In genomic region chr10:63460935-63461334, GRCm38 (mm10) we compare ENCODE assay signal across 25 mouse cellular contexts. TPM values are rescaled to one million over a fixed set of nuclear protein-coding genes. Genes with fewer than 3 reads are reported as not detected.
DNase-seq lines count a peak whose midpoint lies in the region; ATAC-seq lines count a peak whose summit lies in the region.
"Had no signal": no experiment of that assay in that cellular context is flagged by ENCODE, and none has a peak within 500 bp of the region (broad histone marks: within the 10 kb centered on the region; RNA-seq: fewer than 3 reads in every experiment).

No protein-coding gene starts in this region.

- WGBS in heart, embryonic 11.5 days (ENCODE audit: insufficient replicate concordance), result 74% methylated on average over 5 of the region's 5 CpGs
- WGBS in heart, embryonic 15.5 days, result 49% methylated on average over 5 of the region's 5 CpGs
- WGBS in neural tube, embryonic 15.5 days, result 28% methylated on average over 5 of the region's 5 CpGs
- WGBS in midbrain, embryonic 11.5 days, result 66% methylated on average over 5 of the region's 5 CpGs

- no peak overlapping the region for H3K27ac ChIP-seq in heart, embryonic 11.5 days (ENCODE audit: low read depth, low read length)
- H3K27ac ChIP-seq in heart, embryonic 15.5 days, result peak overlapping the region; percentile 60
- H3K27ac ChIP-seq in neural tube, embryonic 15.5 days (replicated peaks), result peak overlapping the region; percentile 42; the same call in 1 of the 2 replicates
- no peak overlapping the region for H3K27ac ChIP-seq in midbrain, embryonic 11.5 days (ENCODE audit: low read depth, low read length)
- H3K27ac ChIP-seq: embryonic facial prominence, embryonic 12.5 days; forebrain, embryonic 15.5 days; hindbrain, embryonic 10.5 days; hindbrain, embryonic 14.5 days; intestine, embryonic 15.5 days had no signal

- no peak for ATAC-seq in heart, embryonic 11.5 days (replicated peaks; ENCODE audit: insufficient number of reproducible peaks, low FRiP score, low TSS enrichment)
- ATAC-seq in heart, embryonic 15.5 days (replicated peaks; ENCODE audit: insufficient number of reproducible peaks, insufficient read depth, low FRiP score, low read depth), result no peak
- peak; percentile 72 for ATAC-seq in neural tube, embryonic 15.5 days (ENCODE audit: low FRiP score)
- ATAC-seq in midbrain, embryonic 11.5 days (ENCODE audit: low FRiP score), result no peak
- ATAC-seq: CD4-positive, CD25-positive, alpha-beta regulatory T cell, adult 4 months; forebrain, embryonic 15.5 days; intestine, embryonic 15.5 days had no signal

- peak overlapping the region; percentile 24; the same call in 1 of the 2 replicates for H3K4me2 ChIP-seq in heart, embryonic 11.5 days
- H3K4me2 ChIP-seq in heart, embryonic 15.5 days, result peak overlapping the region; percentile 60
- H3K4me2 ChIP-seq in neural tube, embryonic 15.5 days, result 0 out of 2 replicates have a peak overlapping the region, but pooled peaks have one; percentile 1
- H3K4me2 ChIP-seq in midbrain, embryonic 11.5 days, result no peak overlapping the region
- H3K4me2 ChIP-seq: embryonic facial prominence, embryonic 12.5 days; forebrain, embryonic 15.5 days; hindbrain, embryonic 14.5 days; intestine, embryonic 15.5 days had no signal

- no peaks in the 10 kb centered on the region for H3K9me3 ChIP-seq in heart, embryonic 11.5 days (replicated peaks; ENCODE audit: control insufficient read depth, low read length)
- no peaks in the 10 kb centered on the region for H3K9me3 ChIP-seq in heart, embryonic 15.5 days (replicated peaks)
- H3K9me3 ChIP-seq in neural tube, embryonic 15.5 days (replicated peaks), result no peaks in the 10 kb centered on the region
- no peaks in the 10 kb centered on the region for H3K9me3 ChIP-seq in midbrain, embryonic 11.5 days (ENCODE audit: control insufficient read depth, low read length)
- H3K9me3 ChIP-seq: embryonic facial prominence, embryonic 12.5 days; forebrain, embryonic 15.5 days; G1E; hindbrain, embryonic 10.5 days; intestine, embryonic 15.5 days had no signal

- H3K27me3 ChIP-seq in heart, embryonic 11.5 days (ENCODE audit: control insufficient read depth, insufficient read depth, low read length), result no peaks in the 10 kb centered on the region
- no peaks in the 10 kb centered on the region for H3K27me3 ChIP-seq in heart, embryonic 15.5 days
- H3K27me3 ChIP-seq in neural tube, embryonic 15.5 days (replicated peaks), result no peaks in the 10 kb centered on the region
- no peaks in the 10 kb centered on the region for H3K27me3 ChIP-seq in midbrain, embryonic 11.5 days (ENCODE audit: control insufficient read depth, insufficient read depth, low read length)
- H3K27me3 ChIP-seq: embryonic facial prominence, embryonic 12.5 days; forebrain, embryonic 15.5 days; intestine, embryonic 15.5 days had no signal

- DNase-seq in adrenal gland, postnatal 10 days, result peak; percentile 7
- DNase-seq in adrenal gland, postnatal 36 days, result no peak
- DNase-seq in heart, adult 9 months (ENCODE audit: low spot score in 2 of 2), result no peak
- no peak for DNase-seq in heart, adult 8-10 months (ENCODE audit: low spot score)
- DNase-seq in midbrain, embryonic 11.5 days (ENCODE audit: low spot score, missing footprints), result no peak
- DNase-seq: adrenal gland, adult 8-10 months; B cell, adult 2 months; cerebellum, adult 11-12 months; cerebellum, adult 9-10 months; cerebellum, postnatal 25 days; kidney, adult 18-20 months had no signal

- peaks cover 7% of the 10 kb centered on the region; the same call in 1 of the 2 replicates for H3K4me1 ChIP-seq in heart, embryonic 11.5 days (ENCODE audit: control insufficient read depth, insufficient read depth, low read length)
- H3K4me1 ChIP-seq in heart, embryonic 15.5 days (replicated peaks), result peaks cover 15% of the 10 kb centered on the region
- H3K4me1 ChIP-seq in neural tube, embryonic 15.5 days, result no peaks in the 10 kb centered on the region
- H3K4me1 ChIP-seq in midbrain, embryonic 11.5 days (ENCODE audit: control insufficient read depth, insufficient read depth, low read length), result peaks cover 3% of the 10 kb centered on the region; the same call in 1 of the 2 replicates
- H3K4me1 ChIP-seq: embryonic facial prominence, embryonic 12.5 days; forebrain, embryonic 15.5 days; intestine, embryonic 15.5 days had no signal

- H3K9ac ChIP-seq in heart, embryonic 11.5 days (ENCODE audit: low read depth, low read length), result no peak overlapping the region
- no peak overlapping the region for H3K9ac ChIP-seq in heart, embryonic 15.5 days
- no peak overlapping the region for H3K9ac ChIP-seq in neural tube, embryonic 15.5 days (replicated peaks)
- H3K9ac ChIP-seq in midbrain, embryonic 11.5 days (ENCODE audit: low read length), result no peak overlapping the region
- H3K9ac ChIP-seq: embryonic facial prominence, embryonic 12.5 days; forebrain, embryonic 15.5 days; hindbrain, embryonic 14.5 days; intestine, embryonic 15.5 days had no signal

- no peaks in the 10 kb centered on the region for H3K36me3 ChIP-seq in heart, embryonic 11.5 days (ENCODE audit: control insufficient read depth, insufficient read depth, low read length)
- no peaks in the 10 kb centered on the region for H3K36me3 ChIP-seq in heart, embryonic 15.5 days
- no peaks in the 10 kb centered on the region for H3K36me3 ChIP-seq in neural tube, embryonic 15.5 days
- no peaks in the 10 kb centered on the region for H3K36me3 ChIP-seq in midbrain, embryonic 11.5 days (ENCODE audit: control insufficient read depth, insufficient read depth, low read length)
- H3K36me3 ChIP-seq: embryonic facial prominence, embryonic 12.5 days; forebrain, embryonic 15.5 days; G1E; hindbrain, embryonic 10.5 days; intestine, embryonic 15.5 days had no signal

- H3K4me3 ChIP-seq in heart, embryonic 11.5 days (ENCODE audit: low read depth, low read length), result no peak overlapping the region
- H3K4me3 ChIP-seq in heart, embryonic 15.5 days, result no peak overlapping the region; the same call in 1 of the 2 replicates
- no peak overlapping the region for H3K4me3 ChIP-seq in neural tube, embryonic 15.5 days (replicated peaks)
- H3K4me3 ChIP-seq in midbrain, embryonic 11.5 days (ENCODE audit: low read depth, low read length), result no peak overlapping the region
- H3K4me3 ChIP-seq: embryonic facial prominence, embryonic 12.5 days; forebrain, embryonic 15.5 days; hindbrain, embryonic 10.5 days; intestine, embryonic 15.5 days had no signal

RNA-seq across cellular contexts. Expression of gene Ctnna3, which starts 31.0 kb away (rescaled TPM):
- total RNA-seq in adrenal gland, postnatal 10 days (2021), result 1 to 10 TPM; 2.1 to 3.5 TPM
- total RNA-seq in adrenal gland, postnatal 36 days (2021), result 1 to 10 TPM in 1 of 2 experiments, under 1 TPM in 1; 0.63 to 1.1 TPM
- 17.5 and 19.0 TPM in 2 replicates for polyA plus RNA-seq in heart, embryonic 11.5 days (2014; fragmentation: Nextera tagmentation; extraction: Ambion mirVana)
- polyA plus RNA-seq in heart, embryonic 15.5 days (2015; fragmentation: Nextera tagmentation; extraction: Ambion mirVana), result 23.6 and 27.8 TPM in 2 replicates
- total RNA-seq in heart, adult 8-10 months (2022), result 10 to 100 TPM; 52.0 to 66.8 (median 54.9) TPM
- polyA plus RNA-seq in neural tube, embryonic 15.5 days (2015; fragmentation: Nextera tagmentation; extraction: Ambion mirVana), result 7.9 and 9.5 TPM in 2 replicates
- polyA plus RNA-seq in midbrain, embryonic 11.5 days (2014; fragmentation: Nextera tagmentation; extraction: Ambion mirVana), result 0.06 TPM in 1 of 2 replicates, not detected in the other
- total RNA-seq: G1E had no signal
- polyA plus RNA-seq: forebrain, embryonic 11.5 days; G1E had no signal

RNA-seq across cellular contexts. Expression of gene Gm7075, which starts 39.3 kb away (rescaled TPM):
- total RNA-seq in adrenal gland, postnatal 10 days (2021), result not detected
- total RNA-seq in adrenal gland, postnatal 36 days (2021), result not detected
- polyA plus RNA-seq in heart, embryonic 11.5 days (2014; fragmentation: Nextera tagmentation; extraction: Ambion mirVana), result not detected in 2 replicates
- polyA plus RNA-seq in heart, embryonic 15.5 days (2015; fragmentation: Nextera tagmentation; extraction: Ambion mirVana), result not detected in 2 replicates
- not detected for total RNA-seq in heart, adult 8-10 months (2022)
- polyA plus RNA-seq in neural tube, embryonic 15.5 days (2015; fragmentation: Nextera tagmentation; extraction: Ambion mirVana), result not detected in 2 replicates
- polyA plus RNA-seq in midbrain, embryonic 11.5 days (2014; fragmentation: Nextera tagmentation; extraction: Ambion mirVana), result not detected in 2 replicates
- total RNA-seq: adrenal gland, adult 8-10 months; G1E; gastrocnemius, adult 8-10 months; gastrocnemius, postnatal 4 days had no signal
- polyA plus RNA-seq: CD4-positive, CD25-positive, alpha-beta regulatory T cell, adult 4 months; cortical plate, adult 2 months; embryonic facial prominence, embryonic 12.5 days; forebrain, embryonic 11.5 days; forebrain, embryonic 15.5 days; G1E; hindbrain, embryonic 10.5 days; hindbrain, embryonic 14.5 days; intestine, embryonic 15.5 days had no signal

Comparison
In these comparisons a context has a peak if more than half of its experiments do, and no peak if none do; other contexts are left out.
1. H3K27ac ChIP-seq: peak in heart, embryonic 15.5 days (single experiment) and neural tube, embryonic 15.5 days (single experiment); none in heart, embryonic 11.5 days (single experiment) and midbrain, embryonic 11.5 days (single experiment).